Mouse (Mus musculus): ENCODE data around the gene Adamts2.

The Adamts2 gene

DNA sequence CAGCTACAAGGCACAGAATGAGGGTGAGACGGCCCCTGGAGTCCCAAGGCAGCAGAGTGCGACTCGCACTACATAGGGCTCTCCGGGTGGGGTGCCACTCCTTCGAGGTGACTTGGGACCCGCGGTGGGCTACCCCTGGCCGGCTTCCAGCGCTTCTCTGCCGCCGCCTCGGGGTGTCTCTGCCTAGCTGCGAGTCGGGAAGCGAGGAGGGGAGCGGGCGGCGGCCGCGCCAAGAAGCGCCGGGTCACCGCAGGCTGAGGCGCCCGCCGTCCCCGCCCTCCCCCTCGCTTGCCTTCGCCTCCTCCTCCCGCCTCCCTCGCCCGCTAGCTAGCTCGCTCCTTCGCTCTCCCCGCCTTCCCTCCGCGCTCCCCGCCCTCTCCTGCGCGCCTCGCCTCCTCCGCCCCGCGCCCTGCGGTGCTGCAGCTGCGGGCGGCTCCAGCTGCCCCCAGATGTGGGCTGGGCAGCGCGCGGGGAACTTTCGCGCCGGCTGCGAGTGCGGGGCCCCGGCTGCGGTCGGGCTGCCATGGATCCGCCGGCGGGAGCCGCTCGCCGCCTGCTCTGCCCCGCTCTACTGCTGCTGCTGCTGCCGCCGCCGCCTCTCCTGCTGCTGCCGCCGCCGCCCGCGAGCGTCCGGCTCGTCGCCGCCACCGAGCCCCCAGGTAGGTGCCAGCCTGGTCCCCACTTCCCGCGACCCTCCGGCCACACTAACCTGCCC lies at the start of gene Adamts2:
Gene Adamts2, plus strand, starts transcription at position 444 of the 715 bp plus-strand sequence.
- DNase-seq (ENCODE audit: low spot score) = peak; percentile 82

DNA sequence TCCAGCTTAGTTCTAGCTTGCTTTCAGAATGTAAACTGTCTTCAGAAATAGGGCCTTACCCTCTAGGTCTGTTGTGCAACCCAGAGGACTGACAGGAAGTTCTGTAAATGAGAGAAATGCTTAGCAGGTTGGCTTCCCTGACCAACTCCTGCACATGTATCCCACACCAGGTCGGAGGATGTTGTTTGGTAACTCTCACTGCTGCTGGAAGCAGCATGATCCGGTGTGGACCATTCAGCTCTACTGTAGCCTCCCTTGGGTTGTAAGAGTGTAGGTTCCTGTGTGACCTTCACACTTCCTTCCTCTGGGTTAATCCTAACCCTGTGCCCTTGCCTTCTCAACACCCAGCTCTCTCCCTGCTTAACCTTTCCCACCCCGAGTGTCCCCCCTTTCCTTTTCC lies 44.8 kb upstream of the Adamts2 start:
- DNase-seq (ENCODE audit: low spot score) = no peak

DNA sequence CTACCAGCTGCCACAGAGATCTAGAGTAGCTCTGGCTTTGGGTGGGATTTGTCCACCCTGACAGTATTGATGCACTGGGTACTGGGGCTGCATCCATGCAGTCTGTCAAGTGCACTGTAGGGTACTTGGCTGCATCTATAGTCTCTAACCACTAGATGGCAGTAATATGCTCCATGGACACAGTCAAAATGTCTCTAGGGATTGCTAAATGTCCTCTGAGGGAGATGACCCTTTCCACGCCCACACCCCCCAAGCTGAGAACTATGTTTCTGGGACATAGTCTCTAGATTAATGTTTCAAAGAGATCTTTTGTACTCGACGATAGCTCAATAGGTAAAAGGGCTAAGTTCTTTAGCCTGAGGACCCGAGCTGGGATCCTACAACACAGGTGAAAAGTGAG lies 42.8 kb upstream of the Adamts2 start:
- DNase-seq (ENCODE audit: low spot score) = no peak

DNA sequence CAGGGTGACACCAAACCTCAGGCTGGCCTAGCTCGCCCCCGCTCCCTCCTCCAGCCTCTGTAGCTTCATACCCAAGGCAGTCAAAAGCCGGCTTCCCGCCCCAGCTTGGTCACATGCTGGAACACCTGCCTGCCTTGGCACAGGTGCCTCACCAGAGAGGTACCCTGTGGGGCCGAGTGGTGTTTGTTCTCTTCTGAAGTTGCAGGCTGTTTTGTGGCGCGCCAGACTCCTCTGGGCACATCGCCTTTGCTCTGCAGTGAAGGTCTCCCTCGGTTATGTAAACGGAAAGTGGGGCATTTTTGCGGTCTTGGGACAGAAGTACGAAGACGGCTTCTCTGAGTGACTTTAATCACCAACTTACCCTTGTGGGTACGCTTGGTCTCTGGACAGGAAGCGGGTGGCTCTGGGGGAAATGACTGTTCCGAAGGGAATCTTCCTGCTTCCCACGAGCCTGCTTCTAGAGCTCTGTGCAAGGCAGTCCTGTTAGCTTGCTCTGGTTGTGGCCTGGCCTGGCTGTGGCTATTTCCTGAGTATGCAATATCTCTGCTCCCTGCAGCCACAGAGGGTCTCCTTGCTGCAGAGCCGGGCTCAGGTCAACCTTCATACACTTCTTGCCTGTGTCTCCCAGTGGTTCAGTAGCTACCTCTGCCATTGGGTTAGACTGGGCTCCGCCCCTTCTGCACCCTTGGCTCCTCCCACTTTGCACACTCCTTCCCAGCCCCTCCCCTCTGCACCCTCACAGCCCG lies 36.2 kb upstream of the Adamts2 start:
- no peak for DNase-seq (ENCODE audit: low spot score)

DNA sequence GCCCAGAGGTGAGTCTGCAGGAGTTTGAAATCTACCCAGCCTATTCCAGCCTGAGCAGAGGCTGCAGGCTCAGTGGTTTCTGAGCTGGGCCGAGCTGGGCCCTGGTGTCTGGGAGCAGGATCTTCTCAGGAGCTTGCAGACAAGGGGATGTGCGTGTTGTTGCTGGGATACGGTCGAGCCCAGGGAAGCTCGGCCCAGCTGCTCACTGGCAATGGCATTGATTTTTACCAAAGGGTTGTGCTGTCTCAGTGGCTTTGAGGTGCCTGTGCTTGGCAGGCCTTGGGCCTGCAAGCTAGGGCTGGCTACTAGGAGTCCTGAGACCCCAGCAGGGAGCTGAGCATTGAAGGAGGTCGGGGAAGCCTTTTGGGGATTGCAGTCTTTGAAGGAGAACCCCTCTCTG lies 30.4 kb upstream of the Adamts2 start:
- DNase-seq (ENCODE audit: low spot score) = no peak

DNA sequence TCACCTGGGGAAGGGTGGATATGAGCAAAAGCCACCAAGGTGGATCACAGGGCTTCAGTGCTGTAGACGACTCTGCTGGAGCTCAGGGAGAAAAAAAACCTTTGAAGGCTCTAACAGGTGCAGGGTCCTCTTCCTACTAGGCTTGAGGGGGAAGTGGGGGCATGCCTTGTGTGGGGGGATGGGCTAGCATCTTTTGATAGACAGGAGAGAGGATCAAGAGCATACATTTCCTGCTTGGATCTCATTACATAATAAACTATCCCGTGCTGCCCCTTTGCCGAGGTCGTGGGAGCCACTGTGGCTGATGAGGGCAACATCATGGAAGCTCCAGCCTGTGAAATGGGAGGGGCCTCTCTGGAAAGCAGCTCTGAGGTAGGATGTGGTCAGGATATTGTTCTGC lies 25.4 kb upstream of the Adamts2 start:
- no peak for DNase-seq (ENCODE audit: low spot score)

DNA sequence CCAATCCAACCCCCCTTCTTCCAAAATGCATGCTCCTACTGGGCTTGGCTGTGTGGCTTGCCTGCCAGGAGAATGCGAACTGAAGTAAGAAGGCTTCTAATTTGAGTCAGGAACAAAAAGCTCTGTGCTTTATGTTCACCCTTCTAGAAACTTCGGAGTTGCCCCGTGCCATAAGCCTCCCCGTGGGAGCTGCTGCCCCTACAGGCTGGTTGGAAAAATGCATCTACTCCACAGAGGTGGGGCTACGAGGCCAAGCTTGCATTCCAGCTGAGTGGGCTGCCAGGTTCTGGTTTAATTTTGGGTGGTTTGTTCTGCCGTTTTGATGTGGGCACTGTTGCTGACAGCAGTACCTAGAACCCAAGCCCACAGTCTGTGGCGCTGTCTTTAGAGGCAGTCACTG lies 14.9 kb upstream of the Adamts2 start:
- DNase-seq (ENCODE audit: low spot score) = no peak

DNA sequence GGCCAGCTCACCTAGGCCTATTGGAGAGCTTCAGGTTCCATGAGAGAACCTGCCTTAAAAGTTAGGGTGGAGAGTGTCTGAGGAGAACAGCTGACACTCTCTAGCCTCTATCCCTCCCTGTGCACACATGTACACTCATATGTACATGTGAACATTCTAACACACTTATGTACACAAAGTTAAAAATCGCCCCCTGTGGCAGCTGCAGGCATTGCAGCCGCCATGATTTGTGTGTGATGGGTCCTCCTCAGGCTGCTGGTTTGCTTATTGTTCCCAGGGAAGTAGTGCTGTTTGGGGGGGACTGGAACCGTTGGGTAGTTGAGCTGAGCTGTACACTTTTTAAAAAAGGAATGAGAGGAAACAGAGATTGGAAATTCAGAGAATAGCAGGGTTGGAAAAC lies 14.1 kb upstream of the Adamts2 start:
- DNase-seq (ENCODE audit: low spot score) = no peak

DNA sequence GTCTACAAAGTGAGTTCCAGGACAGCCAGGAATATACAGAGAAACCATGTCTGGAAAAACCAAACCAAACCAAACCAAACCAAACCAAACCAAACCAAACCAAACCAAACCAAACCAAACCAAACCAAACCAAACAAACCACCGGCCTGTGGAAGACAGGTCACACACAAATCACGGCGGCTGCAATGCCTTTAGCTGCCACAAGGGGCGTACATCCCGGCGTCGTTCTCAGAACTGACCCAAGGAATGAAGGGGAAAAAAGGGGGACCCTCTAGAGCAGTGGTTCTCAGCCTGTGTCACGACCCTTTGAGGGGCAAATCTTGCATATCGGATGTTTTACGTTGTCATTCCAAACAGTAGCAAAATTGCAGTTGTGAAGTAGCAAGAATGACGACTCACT lies 12.8 kb upstream of the Adamts2 start:
- DNase-seq (ENCODE audit: low spot score) = no peak

DNA sequence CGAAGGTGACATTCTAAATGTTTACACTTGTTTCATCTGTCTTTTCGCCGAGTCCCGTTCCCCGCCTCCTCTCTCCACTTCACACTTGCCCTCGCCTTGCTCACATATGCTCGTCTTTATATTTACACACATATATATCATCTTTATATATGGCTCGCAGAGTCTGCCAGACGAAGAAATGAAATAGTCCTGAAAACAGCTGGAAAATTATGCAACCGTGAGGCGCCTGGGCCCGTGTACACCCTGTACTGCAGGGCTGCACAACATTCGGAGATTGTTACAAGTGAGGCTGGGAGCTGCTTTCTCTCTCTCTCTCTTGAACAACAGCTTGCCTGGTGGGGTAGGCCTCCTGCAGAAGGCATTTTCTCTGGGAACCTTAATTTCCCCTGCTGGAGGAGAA lies 10.8 kb upstream of the Adamts2 start:
- DNase-seq (ENCODE audit: low spot score) = no peak

DNA sequence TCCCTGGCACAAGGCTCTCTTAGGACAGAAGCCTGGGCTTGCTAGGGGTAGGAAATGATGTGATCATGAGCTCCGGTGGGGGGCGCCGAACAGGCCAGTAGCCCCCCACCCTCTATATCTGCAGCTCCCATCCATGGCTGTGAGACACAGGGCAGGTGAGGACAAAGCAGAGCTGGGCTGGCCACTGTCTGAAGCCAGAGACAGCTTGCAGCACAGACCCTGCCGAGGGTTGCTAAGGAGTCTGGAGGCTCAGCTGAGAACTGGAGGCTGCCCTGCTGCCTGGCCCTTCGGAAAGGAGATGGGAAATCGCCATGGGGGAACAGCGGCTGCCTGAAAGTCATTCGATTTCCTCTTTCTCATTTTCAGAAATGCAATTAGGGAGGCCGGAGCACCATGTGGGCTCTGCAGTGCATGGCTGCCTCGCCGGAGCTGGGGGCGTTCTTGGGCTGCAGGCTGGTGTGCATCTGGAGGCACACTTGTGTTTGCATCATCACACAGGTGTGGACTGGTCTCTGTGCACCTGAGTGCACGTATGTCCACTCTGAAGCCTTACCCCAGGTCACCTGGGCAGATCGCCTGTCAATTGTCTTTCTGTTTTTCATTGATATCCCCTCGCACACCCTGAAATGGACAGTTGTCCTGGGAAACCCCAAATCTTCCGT lies 8.9 kb upstream of the Adamts2 start:
- DNase-seq (ENCODE audit: low spot score) = no peak

DNA sequence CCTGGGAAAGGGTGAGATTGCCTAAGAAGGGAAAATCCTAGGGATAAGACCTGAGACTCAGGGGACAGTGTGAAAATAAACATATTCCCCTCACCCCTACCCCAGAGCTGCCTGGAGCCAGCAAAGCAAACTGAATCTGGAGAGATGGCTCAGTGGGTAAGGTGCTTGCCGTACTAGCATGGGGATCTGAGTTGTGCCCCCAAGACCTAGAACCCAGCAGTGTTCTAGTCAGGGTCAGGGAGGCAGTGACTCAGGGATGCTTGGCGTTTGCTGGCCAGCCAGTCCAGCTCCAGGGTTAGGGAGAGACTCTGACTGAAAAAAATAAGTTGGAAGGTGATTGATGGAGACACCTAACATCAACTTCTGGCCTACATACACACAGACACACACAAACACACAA lies 5.3 kb upstream of the Adamts2 start:
- DNase-seq (ENCODE audit: low spot score) = no peak

DNA sequence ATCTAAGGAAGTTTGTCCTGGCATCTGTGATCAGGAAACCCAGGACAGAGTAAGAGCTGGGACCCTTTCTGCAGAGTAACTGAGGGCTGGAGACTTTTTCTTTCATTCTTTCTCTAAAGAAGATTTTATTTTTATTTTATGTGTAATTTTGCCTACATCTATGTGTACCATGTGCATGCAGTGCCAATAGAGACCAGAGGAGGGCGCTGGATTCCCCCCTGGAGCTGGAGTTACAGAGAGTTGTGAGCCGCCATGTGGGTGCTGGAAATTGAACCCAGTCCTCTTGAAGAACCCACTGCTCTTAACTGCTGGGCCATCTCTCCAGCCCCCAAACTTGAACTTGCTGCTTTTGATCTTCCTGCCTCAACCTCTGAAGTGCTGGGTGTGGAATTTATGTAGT lies 2.7 kb upstream of the Adamts2 start:
- no peak for DNase-seq (ENCODE audit: low spot score)

DNA sequence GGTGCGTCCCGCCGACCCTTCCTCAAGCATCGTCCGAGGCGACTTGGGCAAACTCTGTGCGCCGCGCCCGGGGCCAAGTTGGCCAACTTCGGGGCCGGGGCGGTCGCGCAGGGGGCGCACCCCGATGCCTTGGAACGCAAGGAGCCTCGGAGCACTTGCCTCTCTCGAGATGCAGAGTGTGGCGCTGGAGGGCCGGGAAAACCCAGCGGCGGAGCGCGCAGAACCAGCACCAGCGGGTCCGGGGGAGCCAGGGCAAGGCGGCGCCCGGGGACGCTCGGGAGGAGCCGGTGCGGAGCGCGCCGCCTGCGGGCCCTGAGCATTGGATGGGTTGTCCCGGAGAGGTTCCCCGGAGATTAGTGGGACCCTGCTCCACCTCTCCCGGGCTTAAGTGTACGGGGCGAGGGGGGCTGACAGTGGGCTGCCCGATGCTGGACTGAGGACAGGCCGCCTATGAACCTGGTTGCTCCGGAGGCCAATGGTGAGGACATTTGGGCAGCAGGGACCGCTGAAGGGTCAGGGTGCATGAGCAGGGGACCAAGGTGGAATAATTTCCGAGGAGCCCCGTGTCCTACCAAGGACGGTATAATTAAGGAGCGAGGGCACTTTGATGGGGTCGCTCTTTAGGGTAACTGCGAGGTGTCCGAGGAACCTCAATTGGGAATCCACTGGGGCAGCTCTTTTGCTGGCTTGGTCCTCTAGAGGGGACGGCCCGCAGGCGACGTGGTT lies 635 bp downstream of the Adamts2 start:
- DNase-seq (ENCODE audit: low spot score) = peak; percentile 36

DNA sequence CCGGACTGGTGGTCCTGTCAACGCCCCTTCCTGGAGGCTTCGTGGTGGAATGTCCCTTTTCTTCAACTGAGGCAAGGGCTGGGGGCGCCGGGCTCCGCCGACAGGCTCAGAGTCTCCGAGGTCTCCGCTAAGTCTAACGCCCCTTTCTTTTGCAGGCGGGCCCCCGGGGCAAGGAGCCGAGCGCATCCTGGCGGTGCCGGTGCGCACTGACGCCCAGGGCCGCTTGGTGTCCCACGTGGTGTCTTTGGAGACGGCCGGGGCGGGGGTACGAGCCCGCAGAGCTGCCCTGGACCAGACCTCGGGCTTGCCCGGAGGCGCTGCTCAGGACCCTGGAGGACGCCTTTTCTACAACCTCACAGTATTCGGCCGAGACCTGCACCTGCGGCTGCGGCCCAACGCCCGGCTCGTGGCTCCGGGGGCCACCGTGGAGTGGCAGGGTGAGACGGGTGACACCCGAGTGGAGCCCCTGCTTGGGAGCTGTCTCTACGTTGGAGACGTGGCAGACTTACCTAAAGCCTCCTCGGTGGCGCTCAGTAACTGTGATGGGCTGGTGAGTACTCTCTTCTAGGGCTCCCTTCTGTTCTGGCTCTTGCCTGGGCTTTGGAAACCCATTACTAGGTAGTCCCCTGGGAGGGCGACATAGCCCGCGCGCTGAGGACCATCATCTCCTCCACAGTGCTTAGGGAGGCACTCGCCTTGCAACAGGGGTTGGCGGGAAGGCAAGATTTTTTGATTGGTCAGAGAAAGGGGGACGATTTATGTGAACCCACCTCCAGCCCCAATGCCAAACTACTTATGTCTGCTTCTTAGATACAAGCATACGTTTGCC lies 1.4 kb downstream of the Adamts2 start:
- peak; percentile 46 for DNase-seq (ENCODE audit: low spot score)

DNA sequence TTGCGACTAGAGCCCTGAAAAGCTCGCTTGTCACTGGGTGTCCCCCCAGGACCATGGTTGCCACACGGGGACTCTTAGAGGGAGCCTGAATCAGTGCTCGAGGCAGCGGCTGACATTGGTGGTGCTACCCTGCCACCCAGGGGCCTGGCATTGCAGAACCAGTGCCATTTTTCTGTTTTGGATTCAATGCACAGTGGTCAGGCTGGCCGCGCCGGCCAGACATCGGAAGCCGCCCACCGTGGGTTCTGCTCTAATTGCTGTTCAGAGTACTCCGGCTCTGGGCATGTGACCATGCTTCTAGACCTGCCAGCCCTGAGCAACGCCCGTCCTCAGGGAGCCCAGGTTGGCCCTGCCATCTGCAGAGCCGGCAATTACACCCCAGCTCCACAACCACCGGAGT lies 2.5 kb downstream of the Adamts2 start:
- DNase-seq (ENCODE audit: low spot score) = no peak

DNA sequence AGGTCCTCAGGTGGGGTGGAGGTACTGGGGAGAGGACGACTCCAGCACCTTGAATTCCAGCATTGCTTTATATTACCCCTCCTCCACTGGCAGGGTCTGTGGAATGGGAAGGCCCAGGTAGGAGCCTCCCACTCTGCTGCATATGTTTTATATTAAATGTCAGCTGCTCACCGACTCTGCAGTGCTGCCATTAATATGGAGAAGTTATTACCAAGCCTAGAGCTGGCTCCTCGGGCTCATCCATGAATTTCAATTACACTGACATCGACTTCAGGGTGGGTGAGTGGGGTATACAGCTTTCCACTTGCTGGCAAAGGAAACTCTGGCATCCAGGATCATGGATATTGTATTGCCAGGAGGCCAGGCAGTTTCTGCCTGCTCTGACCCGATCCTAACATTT lies 9.3 kb downstream of the Adamts2 start:
- DNase-seq (ENCODE audit: low spot score) = no peak

DNA sequence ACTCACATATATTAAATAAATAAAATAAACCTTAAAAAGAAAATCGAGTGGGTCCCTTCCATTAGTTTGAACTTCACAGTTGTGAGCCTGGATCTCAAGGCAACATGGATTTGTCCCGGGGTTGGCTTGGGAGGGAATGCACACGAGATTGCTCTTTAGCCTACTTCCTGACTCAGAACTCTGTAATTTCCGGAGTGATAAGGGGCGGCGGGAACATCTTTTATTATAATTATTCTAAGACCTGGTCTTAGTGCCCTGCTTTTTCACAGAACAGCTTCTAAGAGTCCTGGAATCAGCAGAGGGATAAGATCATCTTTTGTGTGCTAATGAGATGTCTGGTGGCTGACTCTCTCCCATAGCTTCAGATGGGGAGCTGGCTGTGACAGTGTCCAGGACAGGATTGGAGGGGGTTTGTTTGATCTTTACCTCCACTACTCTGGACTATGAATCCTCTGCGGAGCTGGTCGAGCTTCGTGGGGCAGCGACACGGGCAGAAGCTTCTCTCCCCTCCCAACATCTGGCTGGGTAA lies 15.2 kb downstream of the Adamts2 start:
- DNase-seq (ENCODE audit: low spot score) = no peak

DNA sequence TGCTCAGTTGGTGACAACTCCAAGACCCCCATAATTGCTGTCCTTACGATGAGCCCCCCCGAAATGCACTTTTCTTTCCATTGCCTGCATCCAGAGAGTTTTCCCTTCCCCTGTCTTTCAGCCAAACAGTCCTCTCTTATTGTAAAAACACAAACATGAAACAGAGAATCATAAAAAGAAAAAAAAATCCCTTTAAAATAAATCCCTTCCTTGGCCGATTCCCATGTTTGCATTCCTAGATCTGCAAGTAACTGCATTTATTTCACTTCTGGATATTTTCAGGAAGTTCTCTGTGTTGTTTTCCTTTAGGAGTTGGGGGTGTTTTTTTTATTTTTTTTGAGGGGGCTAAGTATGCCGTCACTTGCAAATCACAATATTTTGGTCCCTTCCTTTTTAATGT lies 19.0 kb downstream of the Adamts2 start:
- no peak for DNase-seq (ENCODE audit: low spot score)

DNA sequence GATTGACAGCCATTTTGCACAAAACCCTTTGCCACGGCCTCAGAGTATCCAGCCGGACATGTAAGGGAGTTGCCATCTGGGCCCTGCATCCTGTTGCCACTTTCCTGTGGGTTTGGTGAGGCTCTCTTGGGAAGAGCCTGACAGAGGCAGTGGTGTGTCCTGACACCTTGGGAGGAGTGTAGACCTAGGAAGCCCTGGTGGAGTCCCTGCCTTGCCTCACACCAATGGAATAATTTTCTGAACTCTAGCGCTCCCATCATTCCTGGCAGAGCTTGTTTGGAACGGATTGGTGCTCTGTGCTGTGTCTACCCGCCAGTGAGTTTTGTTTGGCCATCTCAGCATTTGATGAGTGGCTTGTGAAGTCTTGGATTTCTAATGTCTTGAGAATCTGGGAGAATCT lies 19.5 kb downstream of the Adamts2 start:
- DNase-seq (ENCODE audit: low spot score) = no peak

DNA sequence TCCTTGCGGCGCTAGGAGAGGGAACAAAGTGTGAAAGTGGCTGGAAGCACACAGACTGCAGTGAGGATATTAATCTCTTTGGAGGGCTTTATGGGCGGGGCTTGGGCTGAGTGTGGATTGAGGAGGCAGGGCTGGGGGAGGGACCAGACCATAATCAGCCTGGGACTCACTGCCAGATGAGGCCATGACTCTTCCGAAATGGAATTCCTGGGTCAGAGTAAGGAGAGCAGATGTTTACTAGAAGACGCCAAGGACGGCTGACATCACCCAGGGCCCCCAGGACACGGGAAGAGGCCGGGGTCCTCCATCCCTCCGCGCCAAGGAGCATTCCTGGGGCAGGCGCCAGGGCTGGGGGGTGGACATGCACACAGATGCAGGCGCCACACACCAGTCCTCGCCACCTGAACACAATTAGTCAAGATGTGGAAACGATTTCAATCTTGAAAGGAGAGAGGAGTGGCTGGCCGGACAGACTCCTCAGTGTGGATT lies 20.4 kb downstream of the Adamts2 start:
- DNase-seq (ENCODE audit: low spot score) = peak; percentile 65
